Mouse (Mus musculus): ENCODE results near the gene Rpl19. TPM values are rescaled to one million over a fixed set of nuclear protein-coding genes. Genes with fewer than 3 reads are reported as not detected.

Gene Rpl19
- polyA plus RNA-seq, 1 experiment from 2014 or later: 656 TPM

GRCm38 (mm10) chr11:97985727-97986677, 40.5 kb upstream of the Rpl19 start, which contains the start of gene Plxdc1:
Gene Plxdc1 (minus strand): TSS chr11:97986444.
- ATAC-seq (ENCODE audit: low read depth): no peak
- 3% methylated on average over 53 of the region's 74 CpGs for WGBS
- peaks cover 21% of the 10 kb centered on the region for H3K27me3 ChIP-seq (ENCODE audit: control insufficient read depth, insufficient read depth, low read length)
- peak within 1 kb of the TSS; percentile 52 for H3K9ac ChIP-seq (replicated peaks; ENCODE audit: low read depth, low read length)
- H3K4me2 ChIP-seq (ENCODE audit: low read depth, low read length): peak within 1 kb of the TSS; percentile 74
- peaks cover 8% of the 10 kb centered on the region; the same call in 1 of the 2 replicates for H3K4me1 ChIP-seq (ENCODE audit: control insufficient read depth, insufficient read depth, low read length)
- H3K36me3 ChIP-seq (ENCODE audit: control insufficient read depth, insufficient read depth, low read length): no peaks in the 10 kb centered on the region
- H3K9me3 ChIP-seq (ENCODE audit: control insufficient read depth, low read length): no peaks in the 10 kb centered on the region
- no peak within 1 kb of the TSS; the same call in 1 of the 2 replicates for H3K27ac ChIP-seq (ENCODE audit: low read depth, low read length)
- H3K4me3 ChIP-seq (ENCODE audit: low read depth, low read length): peak within 1 kb of the TSS; percentile 95

- Histone ChIP-seq H3K4me1 (ENCODE audit: control insufficient read depth, insufficient read depth, low read length) (peaks cover 8% of the 10 kb centered on the region; the same call in 1 of the 2 replicates), H3K4me2 (ENCODE audit: low read depth, low read length) (peak overlapping the region; percentile 74), H3K4me3 (ENCODE audit: low read depth, low read length) (peak overlapping the region; percentile 95), H3K9ac (replicated peaks; ENCODE audit: low read depth, low read length) (peak overlapping the region; percentile 52; the same call in 1 of the 2 replicates), H3K9me3 (ENCODE audit: control insufficient read depth, low read length) (no peaks in the 10 kb centered on the region), H3K36me3 (ENCODE audit: control insufficient read depth, insufficient read depth, low read length) (no peaks in the 10 kb centered on the region), H3K27me3 (ENCODE audit: control insufficient read depth, insufficient read depth, low read length) (peaks cover 21% of the 10 kb centered on the region), H3K27ac (ENCODE audit: low read depth, low read length) (no peak overlapping the region; the same call in 1 of the 2 replicates)
- 30% methylated on average over 14 of the region's 17 CpGs for WGBS
- no peak for ATAC-seq (ENCODE audit: low read depth)
Observed at GRCm38 (mm10) chr11:97986738-97987465, 39.6 kb upstream of the Rpl19 start.

- peaks cover 21% of the 10 kb centered on the region for H3K27me3 ChIP-seq (ENCODE audit: control insufficient read depth, insufficient read depth, low read length)
- H3K27ac ChIP-seq (ENCODE audit: low read depth, low read length): peak overlapping the region; percentile 85
- H3K36me3 ChIP-seq (ENCODE audit: control insufficient read depth, insufficient read depth, low read length): no peaks in the 10 kb centered on the region
Observed at GRCm38 (mm10) chr11:97987551-97988526, 38.7 kb upstream of the Rpl19 start.

GRCm38 (mm10) chr11:97988530-97989096, 37.9 kb upstream of the Rpl19 start:
- peaks cover 8% of the 10 kb centered on the region; the same call in 1 of the 2 replicates for H3K4me1 ChIP-seq (ENCODE audit: control insufficient read depth, insufficient read depth, low read length)
- H3K36me3 ChIP-seq (ENCODE audit: control insufficient read depth, insufficient read depth, low read length): no peaks in the 10 kb centered on the region
- H3K4me3 ChIP-seq (ENCODE audit: low read depth, low read length): peak overlapping the region; percentile 95
- peak overlapping the region; percentile 85 for H3K27ac ChIP-seq (ENCODE audit: low read depth, low read length)
- no peaks in the 10 kb centered on the region for H3K9me3 ChIP-seq (ENCODE audit: control insufficient read depth, low read length)
- H3K4me2 ChIP-seq (ENCODE audit: low read depth, low read length): peak overlapping the region; percentile 60
- peak; percentile 90 for ATAC-seq (ENCODE audit: low read depth)
- WGBS: under 1% methylated on average over 26 of the region's 26 CpGs
- H3K9ac ChIP-seq (replicated peaks; ENCODE audit: low read depth, low read length): peak overlapping the region; percentile 65
- H3K27me3 ChIP-seq (ENCODE audit: control insufficient read depth, insufficient read depth, low read length): peaks cover 21% of the 10 kb centered on the region

More at GRCm38 (mm10) chr11:97987551-97988526, 38.7 kb upstream of the Rpl19 start:
- H3K4me3 ChIP-seq (ENCODE audit: low read depth, low read length): peak overlapping the region; percentile 95
- under 1% methylated on average over 42 of the region's 42 CpGs for WGBS
- H3K9ac ChIP-seq (replicated peaks; ENCODE audit: low read depth, low read length): peak overlapping the region; percentile 65
- no peaks in the 10 kb centered on the region for H3K9me3 ChIP-seq (ENCODE audit: control insufficient read depth, low read length)
- peak overlapping the region; percentile 60 for H3K4me2 ChIP-seq (ENCODE audit: low read depth, low read length)
- ATAC-seq (ENCODE audit: low read depth): peak; percentile 87
- peaks cover 8% of the 10 kb centered on the region; the same call in 1 of the 2 replicates for H3K4me1 ChIP-seq (ENCODE audit: control insufficient read depth, insufficient read depth, low read length)

- H3K4me1 ChIP-seq (ENCODE audit: control insufficient read depth, insufficient read depth, low read length): 0 out of 2 replicates have a peak, but pooled peaks cover 8% of the 10 kb centered on the region
- H3K27me3 ChIP-seq (ENCODE audit: control insufficient read depth, insufficient read depth, low read length): 0 out of 2 replicates have a peak, but pooled peaks cover 2% of the 10 kb centered on the region
- H3K9me3 ChIP-seq (ENCODE audit: control insufficient read depth, low read length): no peaks in the 10 kb centered on the region
- no peak overlapping the region for H3K27ac ChIP-seq (ENCODE audit: low read depth, low read length)
- 0 out of 2 replicates have a peak overlapping the region, but pooled peaks have one; percentile 28 for H3K9ac ChIP-seq (replicated peaks; ENCODE audit: low read depth, low read length)
- peak; percentile 45; the same call in 1 of the 2 replicates for ATAC-seq (ENCODE audit: low read depth)
- peak overlapping the region; percentile 36 for H3K4me3 ChIP-seq (ENCODE audit: low read depth, low read length)
- WGBS: 6% methylated on average over 13 of the region's 13 CpGs
- peak overlapping the region; percentile 71 for H3K4me2 ChIP-seq (ENCODE audit: low read depth, low read length)
- H3K36me3 ChIP-seq (ENCODE audit: control insufficient read depth, insufficient read depth, low read length): no peaks in the 10 kb centered on the region
Observed at GRCm38 (mm10) chr11:97994539-97995100, 31.9 kb upstream of the Rpl19 start.

- 0 out of 2 replicates have a peak, but pooled peaks cover 8% of the 10 kb centered on the region for H3K4me1 ChIP-seq (ENCODE audit: control insufficient read depth, insufficient read depth, low read length)
- H3K4me3 ChIP-seq (ENCODE audit: low read depth, low read length): peak within 1 kb of the TSS; percentile 36
- H3K27me3 ChIP-seq (ENCODE audit: control insufficient read depth, insufficient read depth, low read length): 0 out of 2 replicates have a peak, but pooled peaks cover 2% of the 10 kb centered on the region
- H3K27ac ChIP-seq (ENCODE audit: low read depth, low read length): no peak within 1 kb of the TSS; the same call in 1 of the 2 replicates
- ATAC-seq (ENCODE audit: low read depth): peak; percentile 35
- 2% methylated on average over 23 of the region's 26 CpGs for WGBS
- H3K9me3 ChIP-seq (ENCODE audit: control insufficient read depth, low read length): no peaks in the 10 kb centered on the region
- no peaks in the 10 kb centered on the region for H3K36me3 ChIP-seq (ENCODE audit: control insufficient read depth, insufficient read depth, low read length)
- H3K4me2 ChIP-seq (ENCODE audit: low read depth, low read length): peak within 1 kb of the TSS; percentile 71
- H3K9ac ChIP-seq (replicated peaks; ENCODE audit: low read depth, low read length): peak within 1 kb of the TSS; percentile 28; the same call in 1 of the 2 replicates
Observed at GRCm38 (mm10) chr11:97995564-97996288, 30.8 kb upstream of the Rpl19 start, which contains the start of gene Arl5c. Gene Arl5c (minus strand): TSS chr11:97996181.

GRCm38 (mm10) chr11:97996691-97997090, 29.8 kb upstream of the Rpl19 start:
- H3K4me3 ChIP-seq (ENCODE audit: low read depth, low read length): no peak overlapping the region
- H3K4me1 ChIP-seq (ENCODE audit: control insufficient read depth, insufficient read depth, low read length): 0 out of 2 replicates have a peak, but pooled peaks cover 8% of the 10 kb centered on the region
- ATAC-seq (ENCODE audit: low read depth): no peak
- H3K9ac ChIP-seq (replicated peaks; ENCODE audit: low read depth, low read length): no peak overlapping the region
- no peak overlapping the region for H3K4me2 ChIP-seq (ENCODE audit: low read depth, low read length)
- 82% methylated on average over 1 of the region's 1 CpGs for WGBS
- no peak overlapping the region for H3K27ac ChIP-seq (ENCODE audit: low read depth, low read length)
- no peaks in the 10 kb centered on the region for H3K9me3 ChIP-seq (ENCODE audit: control insufficient read depth, low read length)
- 0 out of 2 replicates have a peak, but pooled peaks cover under 1% of the 10 kb centered on the region for H3K36me3 ChIP-seq (ENCODE audit: control insufficient read depth, insufficient read depth, low read length)
- 0 out of 2 replicates have a peak, but pooled peaks cover 2% of the 10 kb centered on the region for H3K27me3 ChIP-seq (ENCODE audit: control insufficient read depth, insufficient read depth, low read length)

Data from neural tube, embryonic 14.5 days (tissue).